In genomic region chr3:129303941-129304340, GRCm38 (mm10) we compare ENCODE assay signal across 11 mouse cellular contexts. TPM values are rescaled to one million over a fixed set of nuclear protein-coding genes. Genes with fewer than 3 reads are reported as not detected.
A peak's percentile ranks its signal among the peaks of the same experiment; 100 is the strongest.
DNase-seq lines count a peak whose midpoint lies in the region; ATAC-seq and TF ChIP-seq lines count a peak whose summit lies in the region.
"Had no signal": no experiment of that assay in that cellular context is flagged by ENCODE, and none has a peak within 500 bp of the region (broad histone marks: within the 10 kb centered on the region; RNA-seq: fewer than 3 reads in every experiment).

No protein-coding gene starts in this region.

- in situ Hi-C loops in CH12.LX (cut with MboI; ENCODE audit: low pct_ligation_motif_present, low pct_unique_long_range_greater_than_20kb, low sequenced_read_pairs), result loop anchor here (10.0 kb wide), 1 partner anchor 381 kb away; no protein-coding TSS in a partner anchor

- TF ChIP-seq POLR2A in CH12.LX (IDR thresholded peaks at IDR 0.05; ENCODE audit: low read depth, low read length), result no peak

- H3K27me3 ChIP-seq in CH12.LX (replicated peaks), result no peaks in the 10 kb centered on the region
- H3K27me3 ChIP-seq: liver, embryonic 15.5 days; stomach, embryonic 15.5 days had no signal

- peak; percentile 55 for DNase-seq in kidney, postnatal 10 days
- no peak for DNase-seq in kidney, adult 11 months
- DNase-seq in CH12.LX (ENCODE audit: extremely low read depth) (peak; percentile 45), R1 (ENCODE audit: low read depth, low spot score) (peak; percentile 56)
- DNase-seq in adrenal gland, postnatal 25 days, result no peak
- no peak for DNase-seq in adrenal gland, adult 18-20 months (ENCODE audit: low spot score in 2 of 2)

- TF ChIP-seq RAD21 in CH12.LX (IDR thresholded peaks at IDR 0.05; ENCODE audit: low read depth, low read length), result peak; percentile 84

- peak; percentile 65; the same call in 1 of the 2 replicates for ATAC-seq in granulocyte monocyte progenitor cell, adult 5-6 weeks (replicated peaks; ENCODE audit: poor library complexity, severe bottlenecking)
- ATAC-seq in megakaryocyte progenitor cell, adult 5-6 weeks (replicated peaks; ENCODE audit: poor library complexity), result peak; percentile 80

- dilution Hi-C loops in CH12.LX (cut with MboI; ENCODE audit: extremely low pct_ligation_motif_present, extremely low pct_unique_long_range_greater_than_20kb, low sequenced_read_pairs), result no loop called here

- H3K4me3 ChIP-seq in CH12.LX (replicated peaks in 1 of 3; ENCODE audit: low read depth in 2 of 3, low read length in 2 of 3, poor library complexity in 1 of 3), result no peak overlapping the region
- H3K4me3 ChIP-seq: erythroblast, embryonic 14.5 days; liver, embryonic 15.5 days; stomach, embryonic 15.5 days had no signal

- no peaks in the 10 kb centered on the region for H3K4me1 ChIP-seq in CH12.LX (ENCODE audit: control insufficient read depth in 1 of 2, insufficient read depth in 2 of 2)
- H3K4me1 ChIP-seq: liver, embryonic 15.5 days; stomach, embryonic 15.5 days had no signal

- no peak for TF ChIP-seq EP300 in CH12.LX (IDR thresholded peaks at IDR 0.05; ENCODE audit: low read length)

- H3K9ac ChIP-seq in CH12.LX (ENCODE audit: insufficient read depth, low read depth), result no peak overlapping the region
- H3K9ac ChIP-seq: liver, embryonic 15.5 days; stomach, embryonic 15.5 days had no signal

- no peaks in the 10 kb centered on the region for H3K9me3 ChIP-seq in CH12.LX (replicated peaks; ENCODE audit: low read length)
- H3K9me3 ChIP-seq: liver, embryonic 15.5 days; stomach, embryonic 15.5 days had no signal

- peak; percentile 51 to 88; a peak in 3 of 4 replicates for TF ChIP-seq CTCF in CH12.LX (conservative IDR thresholded peaks at IDR 0.05 in 1 of 2, IDR thresholded peaks at IDR 0.05 in 1 of 2; ENCODE audit: low read depth in 2 of 2, low read length in 2 of 2)

- no peak overlapping the region for H3K4me2 ChIP-seq in CH12.LX (ENCODE audit: insufficient read depth, low read depth, poor library complexity, severe bottlenecking)
- H3K4me2 ChIP-seq: liver, embryonic 15.5 days; stomach, embryonic 15.5 days had no signal

- no peaks in the 10 kb centered on the region for H3K36me3 ChIP-seq in CH12.LX (replicated peaks in 1 of 2; ENCODE audit: control insufficient read depth in 1 of 2, insufficient read depth in 1 of 2, low read length in 1 of 2)
- H3K36me3 ChIP-seq: liver, embryonic 15.5 days; stomach, embryonic 15.5 days had no signal

- no peak overlapping the region for H3K27ac ChIP-seq in CH12.LX (ENCODE audit: insufficient read depth, low read depth)
- H3K27ac ChIP-seq: liver, embryonic 15.5 days; stomach, embryonic 15.5 days had no signal

- no peaks in the 10 kb centered on the region for H3K79me2 ChIP-seq in CH12.LX (replicated peaks; ENCODE audit: control insufficient read depth, extremely low read depth, insufficient read depth, poor library complexity, severe bottlenecking)

TF ChIP-seq in CH12.LX, 34 proteins besides CTCF, POLR2A, EP300 and RAD21:
- peak; percentile 18; the same call in 1 of the 2 replicates for TF ChIP-seq ZC3H11A (IDR thresholded peaks at IDR 0.05; ENCODE audit: low read depth, low read length)
- no peak for TF ChIP-seq POLR2AphosphoS2 (IDR thresholded peaks at IDR 0.05; ENCODE audit: low read depth, low read length)
- TF ChIP-seq SMC3 (IDR thresholded peaks at IDR 0.05; ENCODE audit: low read depth, low read length), result peak; percentile 89
- TF ChIP-seq RCOR1 (conservative IDR thresholded peaks at IDR 0.05; ENCODE audit: low read depth, low read length), result no peak
- TF ChIP-seq USF2 (conservative IDR thresholded peaks at IDR 0.05; ENCODE audit: low read depth, low read length), result no peak
- TF ChIP-seq USF1 (IDR thresholded peaks at IDR 0.05; ENCODE audit: low read depth, low read length), result no peak

RNA-seq across cellular contexts. Expression of gene Enpep, which starts 28.6 kb away (rescaled TPM):
- total RNA-seq in CH12.LX (2012; rRNA removed), result not detected in 2 replicates
- not detected in 2 replicates for total RNA-seq in CH12.LX (2014; rRNA removed)
- polyA plus RNA-seq in CH12.LX (2012; ENCODE audit: insufficient read length, low read depth), result 0.10 TPM in 1 of 2 replicates, not detected in the other
- not detected in 2 replicates for total RNA-seq in granulocyte monocyte progenitor cell, adult 5-6 weeks (2014; fragmentation: Nextera tagmentation)
- not detected in 2 replicates for total RNA-seq in granulocyte monocyte progenitor cell, adult 5-6 weeks (2017)
- total RNA-seq in megakaryocyte progenitor cell, adult 5-6 weeks (2015), result not detected in 2 replicates
- not detected in 2 replicates for total RNA-seq in megakaryocyte progenitor cell, adult 5-6 weeks (2017)
- total RNA-seq in adrenal gland, postnatal 25 days (2021), result 10.9 and 11.7 TPM in 2 replicates
- total RNA-seq in adrenal gland, adult 18-20 months (2021), result 10 to 100 TPM; 12.8 to 17.4 TPM
- polyA plus RNA-seq: erythroblast, embryonic 14.5 days had no signal

Comparison
In these comparisons a context has a peak if more than half of its experiments do, and no peak if none do; other contexts are left out.
1. DNase-seq: peak in kidney, postnatal 10 days (single experiment), CH12.LX (single experiment) and R1 (single experiment); none in kidney, adult 11 months (single experiment), adrenal gland, postnatal 25 days (single experiment) and adrenal gland, adult 18-20 months (0 of 2).
2. RNA of gene Enpep, which starts 28.6 kb away (total RNA-seq): 12.8 to 17.4 TPM in adrenal gland, adult 18-20 months and 10.9 to 11.7 TPM in adrenal gland, postnatal 25 days; not detected in CH12.LX, not detected in granulocyte monocyte progenitor cell, adult 5-6 weeks and not detected in megakaryocyte progenitor cell, adult 5-6 weeks; every median in the first group is over 10 times any median in the second.